Mouse (Mus musculus) thymus, adult 2 months (tissue): ENCODE results near the gene Map1s. TPM values are rescaled to one million over a fixed set of nuclear protein-coding genes. Genes with fewer than 3 reads are reported as not detected.

ENCODE experiments used
- DNase-seq: peaks from one replicate; pipeline ENCODE4 v3.0.0; 2021
- H3K27ac ChIP-seq: fragments of 200-500 bp; 2 replicates; pipeline ENCODE4 v1.5.1; 2012; ENCODE audit warnings: low read length, control low read depth; ENCODE audit not compliant: control insufficient read depth, insufficient read depth
- H3K27me3 ChIP-seq: fragments of 200-500 bp; 2 replicates; pipeline ENCODE4 v1.6.1; 2012; ENCODE audit warnings: mild to moderate bottlenecking, low read length, moderate library complexity, mixed read lengths; ENCODE audit not compliant: control insufficient read depth, insufficient read depth
- H3K36me3 ChIP-seq: fragments of 200-500 bp; 2 replicates; pipeline ENCODE4 v1.6.1; 2012; ENCODE audit warnings: mild to moderate bottlenecking, low read length, moderate library complexity; ENCODE audit not compliant: control insufficient read depth, insufficient read depth
- H3K4me1 ChIP-seq: fragments of 200-500 bp; replicated peaks from 2 replicates; pipeline ENCODE4 v1.6.1; 2012; ENCODE audit warnings: low read length; ENCODE audit not compliant: control insufficient read depth, insufficient read depth
- H3K4me3 ChIP-seq: fragments of 200-500 bp; 2 replicates; pipeline ENCODE4 v1.5.1; 2012; ENCODE audit warnings: mild to moderate bottlenecking, low read length, control low read depth, moderate library complexity; ENCODE audit not compliant: control insufficient read depth, insufficient read depth
- CTCF ChIP-seq: fragments of 200-500 bp; IDR thresholded peaks from 2 replicates; pipeline ENCODE4 v1.5.1; 2012; ENCODE audit warnings: mild to moderate bottlenecking, control low read depth, low read length, moderate library complexity, borderline replicate concordance; ENCODE audit not compliant: control insufficient read depth, poor library complexity, insufficient read depth; ENCODE audit errors: extremely low read depth
- POLR2A ChIP-seq: fragments of 200-500 bp; IDR thresholded peaks from 2 replicates; pipeline ENCODE4 v1.6.1; 2012; ENCODE audit warnings: mild to moderate bottlenecking, low read length, control low read depth, moderate library complexity; ENCODE audit not compliant: control insufficient read depth, poor library complexity, insufficient read depth; ENCODE audit errors: extremely low read depth
- WGBS: fragments of 180-500 bp; shearing (Covaris S2); methylation state at CpG from one replicate; pipeline ENCODE4 v1.1.7; 2018; 5-methylcytosine and 5-hydroxymethylcytosine counted together
- polyA plus RNA-seq: library from polyadenylated mRNA; depleted of rRNA; stranded (reverse); fragments of >200 nt; gene quantifications from 2 replicates; pipeline ENCODE4 v1.2.3, GENCODE M21; 2012; rRNA removed

The Map1s gene
- polyA plus RNA-seq, 1 experiment: 145 TPM

DNA sequence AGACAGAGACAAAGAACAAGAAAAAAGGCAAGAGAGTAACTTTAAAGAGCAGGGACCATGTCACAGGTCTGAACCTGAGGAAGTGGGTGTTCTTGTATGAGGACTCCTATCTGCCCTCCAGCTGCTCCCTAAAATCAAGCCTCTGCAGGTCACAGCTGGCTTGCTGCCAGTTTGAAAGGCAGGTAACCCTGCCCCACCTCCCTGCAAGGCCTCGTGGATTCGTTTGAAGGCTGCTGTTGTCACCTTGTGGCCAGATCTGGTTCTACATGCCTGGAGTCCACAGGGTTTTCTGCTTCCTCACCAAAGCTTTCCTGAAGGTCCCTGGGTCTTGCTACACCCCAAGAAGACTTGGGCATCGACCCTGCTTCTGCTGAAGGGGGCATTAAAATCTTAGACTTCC, 58.4 kb downstream of the Map1s start:
- Histone ChIP-seq H3K4me1 (no peaks in the 10 kb centered on the region), H3K27ac (no peak overlapping the region), H3K27me3 (no peaks in the 10 kb centered on the region), H3K36me3 (no peaks in the 10 kb centered on the region), H3K4me3 (no peak overlapping the region)
- TF ChIP-seq POLR2A (no peak), CTCF (0 out of 2 replicates have a peak, but pooled peaks have one; percentile 15)
- peak; percentile 45 for DNase-seq
- 0% methylated on average over 3 of the region's 3 CpGs for WGBS

DNA sequence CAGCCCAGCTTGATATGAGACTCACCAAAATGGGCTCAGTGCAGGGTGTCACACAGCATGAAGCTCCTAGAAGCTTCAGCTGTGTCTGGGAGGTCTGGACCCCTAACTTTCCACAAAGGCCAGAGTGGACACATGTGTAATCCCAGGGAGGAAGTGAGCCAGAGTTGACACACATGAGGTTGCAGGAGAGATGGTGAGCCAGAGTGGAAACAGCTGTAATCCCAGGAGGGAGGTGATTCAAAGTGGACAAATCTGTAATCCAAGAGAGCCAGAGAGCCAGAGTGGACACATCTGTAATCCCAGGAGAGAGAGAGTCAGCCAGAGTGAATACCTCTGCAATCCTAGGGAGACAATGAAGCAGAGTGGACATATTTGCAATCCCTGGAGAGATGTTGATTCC, 59.1 kb downstream of the Map1s start:
- Histone ChIP-seq H3K27ac (no peak overlapping the region), H3K27me3 (no peaks in the 10 kb centered on the region), H3K4me1 (no peaks in the 10 kb centered on the region), H3K4me3 (no peak overlapping the region), H3K36me3 (no peaks in the 10 kb centered on the region)
- no peak for TF ChIP-seq POLR2A
- no peak for TF ChIP-seq CTCF
- no peak for DNase-seq

Other genes starting within 250 kb of the Map1s start
- gene Pgpep1, start 245.5 kb upstream of the Map1s start, polyA plus RNA-seq: 40.7 and 41.9 TPM in 2 replicates
- gene Lsm4, start 232.7 kb upstream of the Map1s start, polyA plus RNA-seq: 192 and 199 TPM in 2 replicates
- 540 and 792 TPM in 2 replicates for gene Jund, start 207.0 kb upstream of the Map1s start, polyA plus RNA-seq
- gene Iqcn, start 202.5 kb upstream of the Map1s start, polyA plus RNA-seq: 0.19 and 0.28 TPM in 2 replicates
- gene Gm3336, start 187.4 kb upstream of the Map1s start, polyA plus RNA-seq: 0.48 and 0.50 TPM in 2 replicates
- gene Pde4c, start 182.2 kb upstream of the Map1s start, polyA plus RNA-seq: 4.9 and 6.2 TPM in 2 replicates
- gene Rab3a, start 151.3 kb upstream of the Map1s start, polyA plus RNA-seq: 17.8 and 20.8 TPM in 2 replicates
- 72.9 and 103 TPM in 2 replicates for gene Mpv17l2, start 145.0 kb upstream of the Map1s start, polyA plus RNA-seq
- gene Pik3r2, start 129.2 kb upstream of the Map1s start, polyA plus RNA-seq: 124 and 136 TPM in 2 replicates
- gene Mast3, start 100.9 kb upstream of the Map1s start, polyA plus RNA-seq: 615 and 696 TPM in 2 replicates
- gene Il12rb1, start 97.5 kb upstream of the Map1s start, polyA plus RNA-seq: 48.6 and 53.4 TPM in 2 replicates
- gene Arrdc2, start 66.2 kb upstream of the Map1s start, polyA plus RNA-seq: 75.4 and 77.4 TPM in 2 replicates
- 4.2 and 6.4 TPM in 2 replicates for gene Kcnn1, start 42.7 kb upstream of the Map1s start, polyA plus RNA-seq
- 51.8 and 53.4 TPM in 2 replicates for gene Ccdc124, start 32.0 kb upstream of the Map1s start, polyA plus RNA-seq
- gene Slc5a5, start 13.2 kb upstream of the Map1s start, polyA plus RNA-seq: 0.80 and 1.4 TPM in 2 replicates
- gene Rpl18a, start 8.5 kb upstream of the Map1s start, polyA plus RNA-seq: 7,420 and 8,337 TPM in 2 replicates